Mouse (Mus musculus) embryonic facial prominence, embryonic 14.5 days (tissue): ENCODE measurements around the gene Sec31b. TPM values are rescaled to one million over a fixed set of nuclear protein-coding genes. Genes with fewer than 3 reads are reported as not detected.

Source experiments
- ATAC-seq: fragments of 200-750 bp; cut with Nextera tagmentation; 2 replicates; pipeline ENCODE4 v1.8.0; 2017; ENCODE audit warnings: low read depth, moderate number of reproducible peaks, moderate TSS enrichment
- DNase-seq: peaks from one replicate; pipeline ENCODE4 v3.0.0-alpha.2; 2015; ENCODE audit warnings: low spot score
- H3K27ac ChIP-seq: fragments of 300-500 bp; sonication (generic); replicated peaks from 2 replicates; pipeline ENCODE4 v1.5.1; 2014; ENCODE audit warnings: low read depth, mild to moderate bottlenecking, low read length, moderate library complexity
- H3K27me3 ChIP-seq: fragments of 300-500 bp; sonication (generic); replicated peaks from 2 replicates; pipeline ENCODE4 v1.6.1; 2014; ENCODE audit warnings: low read length; ENCODE audit not compliant: control insufficient read depth, insufficient read depth
- H3K36me3 ChIP-seq: fragments of 300-500 bp; sonication (generic); 2 replicates; pipeline ENCODE4 v1.6.1; 2014; ENCODE audit warnings: low read length, mixed read lengths; ENCODE audit not compliant: control insufficient read depth, insufficient read depth
- H3K4me1 ChIP-seq: fragments of 300-500 bp; sonication (generic); 2 replicates; pipeline ENCODE4 v1.6.1; 2014; ENCODE audit warnings: antibody characterized with exemption, low read length; ENCODE audit not compliant: control insufficient read depth, insufficient read depth
- H3K4me2 ChIP-seq: fragments of 300-500 bp; sonication (generic); 2 replicates; pipeline ENCODE4 v1.6.1; 2014; ENCODE audit warnings: low read depth, mild to moderate bottlenecking, low read length, moderate library complexity, mixed read lengths
- H3K4me3 ChIP-seq: fragments of 300-500 bp; sonication (generic); 2 replicates; pipeline ENCODE4 v1.5.1; 2014; ENCODE audit warnings: low read depth, mild to moderate bottlenecking, low read length
- H3K9ac ChIP-seq: fragments of 300-500 bp; sonication (generic); 2 replicates; pipeline ENCODE4 v1.6.1; 2014; ENCODE audit warnings: low read depth, mild to moderate bottlenecking, low read length, moderate library complexity, mixed read lengths
- H3K9me3 ChIP-seq: fragments of 300-500 bp; sonication (generic); 2 replicates; pipeline ENCODE4 v1.6.1; 2016; ENCODE audit warnings: low read length; ENCODE audit not compliant: control insufficient read depth
- WGBS: fragments of 180-500 bp; shearing (Covaris S2); extraction: QIAGEN DNeasy Blood & Tissue Kit; methylation state at CpG from one replicate; pipeline ENCODE4 v1.1.7; 2014; 5-methylcytosine and 5-hydroxymethylcytosine counted together
- polyA plus RNA-seq: library from polyadenylated mRNA; unstranded; fragments of >200 nt; fragmentation: Nextera tagmentation; extraction: Ambion mirVana; gene quantifications from 2 replicates; pipeline ENCODE4 v1.2.1, GENCODE M21; 2014

Sec31b gene
- polyA plus RNA-seq, 1 experiment from 2014 or later: 0.46 TPM

DNA sequence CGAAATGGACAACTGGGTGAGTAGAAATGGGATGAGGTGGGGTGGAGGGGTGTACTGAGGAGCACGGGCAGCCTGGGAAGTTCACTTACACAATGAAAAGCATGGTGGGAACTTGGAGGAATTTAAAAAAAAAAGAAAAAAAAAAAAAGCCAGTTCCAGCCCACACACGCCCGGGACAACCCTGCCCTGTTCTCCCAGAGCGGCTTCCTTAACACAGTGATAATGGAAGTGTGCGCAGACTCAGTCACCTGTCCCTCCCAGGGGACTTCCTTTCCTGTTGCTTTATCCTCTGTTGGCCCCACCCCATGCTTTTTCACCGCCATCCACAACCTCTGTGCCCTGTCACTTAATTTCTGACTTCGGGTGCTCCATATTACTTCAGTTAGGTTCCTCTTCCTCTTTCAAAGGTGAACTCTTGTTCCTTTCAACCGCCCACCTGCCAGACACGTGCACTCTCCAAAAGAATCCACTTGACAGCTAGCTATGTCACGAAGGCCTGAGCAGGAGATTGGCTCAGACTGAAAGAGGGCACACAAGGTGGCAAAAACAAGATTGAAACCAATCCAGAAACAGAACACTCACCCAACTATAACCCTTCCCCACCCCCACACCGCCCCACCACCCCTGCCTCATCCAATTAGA, 35.0 kb downstream of the Sec31b start:
- Histone ChIP-seq H3K27ac (no peak overlapping the region), H3K36me3 (no peaks in the 10 kb centered on the region), H3K27me3 (peaks cover 78% of the 10 kb centered on the region), H3K4me3 (peak overlapping the region; percentile 46), H3K4me2 (peak overlapping the region; percentile 86), H3K9me3 (no peaks in the 10 kb centered on the region), H3K4me1 (peaks cover 16% of the 10 kb centered on the region; the same call in 1 of the 2 replicates), H3K9ac (no peak overlapping the region)
- DNase-seq: peak; percentile 54
- no peak for ATAC-seq
- WGBS: 6% methylated on average over 12 of the region's 12 CpGs

DNA sequence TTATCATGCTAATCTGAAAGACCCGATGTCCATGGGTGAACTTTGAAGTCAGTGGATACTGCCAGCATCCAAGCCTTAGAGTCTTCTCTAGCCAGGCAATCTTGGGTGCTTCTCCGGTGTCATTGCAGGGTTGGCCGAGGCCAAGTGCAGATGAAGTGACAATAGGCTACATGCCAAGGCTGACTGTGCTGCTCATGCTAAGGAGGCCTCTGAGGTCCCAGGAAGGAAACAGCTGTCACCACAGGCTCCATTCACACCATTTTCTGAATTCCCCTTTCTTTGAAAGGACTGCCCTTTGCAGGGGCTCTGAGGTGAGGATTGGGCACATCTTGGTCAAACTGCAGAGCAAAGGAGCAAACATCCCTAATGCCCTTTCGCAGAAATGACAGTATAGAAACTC, 42.9 kb downstream of the Sec31b start:
- Histone ChIP-seq H3K27ac (no peak overlapping the region), H3K27me3 (peaks cover 9% of the 10 kb centered on the region; the same call in 1 of the 2 replicates), H3K4me3 (no peak overlapping the region), H3K9ac (no peak overlapping the region), H3K4me1 (no peaks in the 10 kb centered on the region), H3K36me3 (no peaks in the 10 kb centered on the region), H3K4me2 (no peak overlapping the region), H3K9me3 (no peaks in the 10 kb centered on the region)
- ATAC-seq (no peak), DNase-seq (no peak)
- 78% methylated on average over 4 of the region's 4 CpGs for WGBS

DNA sequence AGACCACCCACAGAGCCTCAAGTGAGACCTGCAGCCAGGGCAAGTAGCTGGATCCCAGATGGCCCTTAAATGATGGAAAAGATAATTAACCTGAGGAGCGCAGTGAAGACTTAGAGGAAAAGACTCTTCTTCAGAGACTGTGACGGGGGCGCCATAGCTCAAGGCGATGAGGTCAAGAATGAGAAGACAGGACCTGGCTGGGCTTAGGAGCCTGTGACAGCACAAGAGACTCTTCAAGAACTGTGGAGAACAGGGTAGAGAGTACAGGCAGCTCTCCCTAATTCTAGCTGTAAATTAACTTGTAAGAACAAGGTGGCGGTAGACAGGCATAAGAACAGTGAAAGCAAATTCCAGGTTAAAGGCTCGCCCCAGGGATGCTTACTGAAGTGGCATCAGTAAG, 43.7 kb downstream of the Sec31b start:
- Histone ChIP-seq H3K4me2 (no peak overlapping the region), H3K36me3 (no peaks in the 10 kb centered on the region), H3K4me1 (no peaks in the 10 kb centered on the region), H3K4me3 (no peak overlapping the region), H3K27me3 (peaks cover 5% of the 10 kb centered on the region; the same call in 1 of the 2 replicates), H3K9ac (no peak overlapping the region), H3K27ac (no peak overlapping the region), H3K9me3 (no peaks in the 10 kb centered on the region)
- ATAC-seq: no peak
- 71% methylated on average over 6 of the region's 6 CpGs for WGBS
- DNase-seq: no peak

DNA sequence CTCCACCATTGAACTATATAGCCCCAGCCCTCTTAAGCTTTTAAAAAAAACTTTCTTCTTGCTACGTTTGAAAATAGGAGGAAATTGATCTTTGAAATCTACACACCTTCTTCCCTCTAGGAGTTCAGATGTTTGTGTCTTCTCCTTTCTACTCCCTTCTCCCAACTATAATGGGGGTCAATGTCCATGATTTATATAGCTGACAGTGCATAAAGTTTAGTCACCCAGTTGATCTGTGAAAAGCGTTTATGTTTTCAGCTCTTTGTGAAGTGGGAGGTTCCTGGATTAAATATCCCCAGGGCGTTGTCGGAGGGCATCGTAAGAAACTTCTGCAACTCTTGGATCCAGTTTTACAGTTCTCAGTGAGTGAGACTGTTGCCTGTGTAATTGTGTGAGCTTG, 45.4 kb downstream of the Sec31b start:
- Histone ChIP-seq H3K27me3 (0 out of 2 replicates have a peak, but pooled peaks cover 9% of the 10 kb centered on the region), H3K9me3 (no peaks in the 10 kb centered on the region), H3K4me1 (no peaks in the 10 kb centered on the region), H3K4me2 (no peak overlapping the region), H3K36me3 (no peaks in the 10 kb centered on the region), H3K9ac (no peak overlapping the region), H3K4me3 (no peak overlapping the region), H3K27ac (no peak overlapping the region)
- no peak for DNase-seq
- 43% methylated on average over 5 of the region's 5 CpGs for WGBS
- ATAC-seq: no peak

DNA sequence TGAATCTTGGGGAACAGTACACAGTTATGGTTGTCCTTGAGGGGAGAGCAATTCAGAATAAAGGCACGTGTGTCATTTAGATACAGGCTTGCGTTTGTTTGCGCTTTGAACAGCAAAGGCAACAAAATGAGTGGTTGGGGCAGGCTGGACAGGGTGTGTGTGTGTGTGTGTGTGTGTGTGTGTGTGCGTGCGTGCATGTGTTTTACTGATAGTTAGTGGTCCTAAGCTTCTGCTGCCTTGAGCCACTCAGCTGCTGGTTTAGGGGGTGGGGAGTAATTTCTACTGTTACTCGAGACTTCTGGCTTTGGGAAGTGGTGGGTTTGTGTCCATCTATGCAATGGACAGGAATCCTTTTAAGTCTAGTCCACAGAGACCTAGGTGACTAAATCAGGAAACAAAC, 46.7 kb downstream of the Sec31b start:
- no peaks in the 10 kb centered on the region for H3K36me3 ChIP-seq
- 66% methylated on average over 6 of the region's 6 CpGs for whole genome bisulfite sequencing
- ATAC-seq (no peak), DNase-seq (no peak)
- peaks cover 14% of the 10 kb centered on the region; the same call in 1 of the 2 replicates for H3K27me3 ChIP-seq
- H3K9ac ChIP-seq: no peak overlapping the region
- H3K4me3 ChIP-seq: no peak overlapping the region
- no peak overlapping the region for H3K4me2 ChIP-seq
- H3K9me3 ChIP-seq: no peaks in the 10 kb centered on the region
- no peaks in the 10 kb centered on the region for H3K4me1 ChIP-seq
- H3K27ac ChIP-seq: no peak overlapping the region

DNA sequence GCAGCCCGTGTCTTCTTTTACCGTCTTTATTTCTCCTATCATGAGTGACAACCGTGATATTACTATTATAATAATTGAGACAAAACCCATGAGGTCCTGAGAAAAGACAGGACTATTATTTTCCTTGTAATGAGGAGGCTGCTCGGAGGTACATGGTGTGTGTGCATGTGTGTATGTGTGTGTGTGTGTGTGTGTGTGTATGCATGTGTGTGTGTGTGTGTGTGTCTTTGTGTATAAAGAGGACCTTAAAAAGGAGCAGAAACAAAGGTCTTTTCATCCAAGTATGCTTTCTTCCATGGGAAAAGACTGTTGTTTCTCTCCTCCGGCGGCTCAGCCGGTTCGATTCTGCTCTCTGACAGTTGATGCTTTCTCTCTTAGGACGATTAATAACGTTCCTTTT, 48.7 kb downstream of the Sec31b start:
- no peaks in the 10 kb centered on the region for H3K36me3 ChIP-seq
- H3K4me2 ChIP-seq: no peak overlapping the region
- no peak overlapping the region for H3K9ac ChIP-seq
- H3K4me1 ChIP-seq: no peaks in the 10 kb centered on the region
- ATAC-seq (no peak), DNase-seq (no peak)
- peaks cover 18% of the 10 kb centered on the region; the same call in 1 of the 2 replicates for H3K27me3 ChIP-seq
- no peak overlapping the region for H3K27ac ChIP-seq
- no peak overlapping the region for H3K4me3 ChIP-seq
- no peaks in the 10 kb centered on the region for H3K9me3 ChIP-seq
- 65% methylated on average over 10 of the region's 10 CpGs for WGBS

DNA sequence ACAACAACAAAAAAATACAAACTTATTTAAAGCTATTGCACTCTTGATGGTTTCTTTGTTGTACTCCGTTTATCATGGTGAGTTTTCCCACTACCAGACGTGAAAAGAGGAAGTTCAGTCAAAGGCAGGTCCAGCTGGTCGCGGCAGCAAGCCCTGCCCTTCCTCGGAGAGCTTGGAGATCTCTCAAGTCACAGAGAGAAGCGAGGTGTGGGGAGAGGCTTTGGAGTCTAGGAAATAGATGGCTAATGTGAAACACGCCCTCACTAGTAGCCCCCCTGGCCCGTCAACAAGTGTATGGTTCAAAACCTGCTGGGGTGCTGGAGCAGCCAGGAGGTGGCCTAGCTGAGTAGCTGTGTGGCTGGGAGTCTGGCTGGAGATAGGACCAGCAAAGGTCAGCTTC, 49.2 kb downstream of the Sec31b start:
- no peaks in the 10 kb centered on the region for H3K4me1 ChIP-seq
- no peak overlapping the region for H3K4me3 ChIP-seq
- WGBS: 59% methylated on average over 8 of the region's 8 CpGs
- ATAC-seq (no peak), DNase-seq (no peak)
- no peak overlapping the region for H3K27ac ChIP-seq
- peaks cover 18% of the 10 kb centered on the region; the same call in 1 of the 2 replicates for H3K27me3 ChIP-seq
- H3K9ac ChIP-seq: no peak overlapping the region
- H3K9me3 ChIP-seq: no peaks in the 10 kb centered on the region
- H3K36me3 ChIP-seq: no peaks in the 10 kb centered on the region
- no peak overlapping the region for H3K4me2 ChIP-seq

DNA sequence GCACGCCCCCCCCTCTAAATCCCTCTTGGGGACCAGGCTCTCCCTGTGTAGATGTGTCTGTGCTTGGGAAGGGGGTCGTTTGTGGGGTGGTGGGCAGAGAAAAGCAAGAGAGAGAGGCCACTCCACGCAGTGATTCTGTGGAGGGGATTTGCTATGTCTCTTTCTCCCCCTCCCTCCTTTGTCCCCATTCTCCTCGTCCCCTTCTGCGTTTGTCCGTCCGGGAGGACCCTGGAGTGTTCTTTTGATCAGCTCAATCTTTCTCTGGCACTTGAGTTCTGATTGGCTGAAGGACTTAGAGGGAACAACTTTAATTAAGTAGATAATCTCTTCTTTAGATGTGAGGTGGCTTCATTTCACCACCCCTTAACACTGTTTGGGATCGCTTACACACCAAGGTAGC, 52.5 kb downstream of the Sec31b start, which contains the start of gene Wnt8b:
Gene Wnt8b (plus strand): TSS at position 345 of the 400 bp plus-strand sequence.
- H3K4me2 ChIP-seq: no peak within 1 kb of the TSS
- WGBS: 33% methylated on average over 8 of the region's 8 CpGs

DNA sequence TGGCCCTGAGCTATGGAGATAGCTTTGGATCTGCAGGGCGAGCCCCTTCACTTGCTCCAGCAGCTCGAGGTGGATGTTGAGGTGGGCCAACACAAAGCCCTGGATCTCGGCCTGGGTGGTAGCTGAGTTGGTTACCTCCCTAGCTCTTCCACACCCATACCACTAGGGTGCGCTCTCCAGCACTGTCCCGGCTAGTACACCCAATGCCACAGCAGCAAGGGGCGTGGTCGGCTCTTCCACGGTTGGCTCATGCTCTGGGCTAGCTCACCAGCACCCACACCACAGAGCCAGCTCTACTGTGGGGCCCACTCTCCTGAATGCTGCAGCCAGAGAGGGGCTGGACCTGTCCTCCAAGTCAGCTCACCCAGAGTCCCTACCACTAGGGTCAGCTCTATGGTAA, 58.4 kb downstream of the Sec31b start:
- ATAC-seq: no peak
- Histone ChIP-seq H3K9ac (no peak overlapping the region), H3K4me2 (no peak overlapping the region), H3K27me3 (no peaks in the 10 kb centered on the region), H3K9me3 (no peaks in the 10 kb centered on the region), H3K4me3 (no peak overlapping the region), H3K4me1 (no peaks in the 10 kb centered on the region), H3K36me3 (no peaks in the 10 kb centered on the region), H3K27ac (no peak overlapping the region)
- 12% methylated on average over 8 of the region's 8 CpGs for WGBS
- peak; percentile 38 for DNase-seq

More for the DNA sequence above, 52.5 kb downstream of the Sec31b start, which contains the start of gene Wnt8b:
- Histone ChIP-seq H3K27me3 (peaks cover 13% of the 10 kb centered on the region; the same call in 1 of the 2 replicates), H3K9ac (no peak within 1 kb of the TSS), H3K4me3 (no peak within 1 kb of the TSS), H3K27ac (no peak within 1 kb of the TSS), H3K9me3 (no peaks in the 10 kb centered on the region), H3K36me3 (no peaks in the 10 kb centered on the region), H3K4me1 (no peaks in the 10 kb centered on the region)
- DNase-seq: no peak
- ATAC-seq: no peak
